Mouse (Mus musculus): ENCODE measurements around the gene Tmem210.

Tmem210 gene

GRCm38 (mm10) chr2:25298046-25298445 is 10.1 kb downstream of the Tmem210 start:
- DNase-seq (ENCODE audit: low read depth, low spot score): no peak
- no peaks in the 10 kb centered on the region for H3K36me3 ChIP-seq (ENCODE audit: control insufficient read depth, insufficient read depth, low read length, poor library complexity, severe bottlenecking)
- H3K27me3 ChIP-seq (ENCODE audit: control insufficient read depth, insufficient read depth, low read length, poor library complexity, severe bottlenecking): no peaks in the 10 kb centered on the region

GRCm38 (mm10) chr2:25303452-25303851 is 15.5 kb downstream of the Tmem210 start:
- Histone ChIP-seq H3K27me3 (ENCODE audit: control insufficient read depth, insufficient read depth, low read length, poor library complexity, severe bottlenecking) (no peaks in the 10 kb centered on the region), H3K36me3 (ENCODE audit: control insufficient read depth, insufficient read depth, low read length, poor library complexity, severe bottlenecking) (no peaks in the 10 kb centered on the region)
- DNase-seq (ENCODE audit: low read depth, low spot score): no peak

DNA sequence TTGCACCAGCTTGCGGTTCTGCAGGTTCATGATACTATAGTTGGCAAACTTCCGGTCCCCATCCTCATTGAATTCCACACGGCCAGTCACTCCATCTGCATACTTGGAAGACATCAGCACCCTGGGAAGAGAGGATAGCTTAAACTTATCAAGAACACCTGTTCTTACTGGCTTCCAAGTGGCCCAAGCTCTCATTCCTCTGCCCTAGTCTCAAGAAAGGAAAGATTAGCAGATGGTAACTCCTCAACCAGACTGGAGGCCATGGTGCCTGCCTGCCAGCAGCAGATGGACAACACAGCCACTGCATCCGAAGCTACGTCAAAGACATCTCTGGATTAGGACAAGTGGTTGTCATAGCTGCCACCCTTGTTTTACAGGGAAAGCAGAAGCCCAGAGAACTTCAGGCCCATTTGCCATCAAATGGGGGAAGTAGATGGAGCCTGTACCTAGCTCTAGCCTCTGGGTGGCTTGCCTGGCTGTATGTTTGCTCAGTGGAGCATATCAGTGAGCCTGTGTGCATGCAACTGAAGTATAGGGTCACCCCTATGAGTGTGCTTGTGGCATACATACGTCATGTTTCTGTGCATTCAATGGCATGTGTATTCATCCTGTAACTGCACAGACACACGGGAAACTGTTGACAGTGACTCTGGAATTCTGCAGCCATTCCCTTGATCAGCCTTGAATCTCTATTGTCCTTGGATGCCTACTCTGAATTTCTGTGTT is 16.1 kb downstream of the Tmem210 start:
- peak; percentile 33 for DNase-seq (ENCODE audit: low read depth, low spot score)
- Histone ChIP-seq H3K27me3 (ENCODE audit: control insufficient read depth, insufficient read depth, low read length, poor library complexity, severe bottlenecking) (no peaks in the 10 kb centered on the region), H3K36me3 (ENCODE audit: control insufficient read depth, insufficient read depth, low read length, poor library complexity, severe bottlenecking) (no peaks in the 10 kb centered on the region)

DNA sequence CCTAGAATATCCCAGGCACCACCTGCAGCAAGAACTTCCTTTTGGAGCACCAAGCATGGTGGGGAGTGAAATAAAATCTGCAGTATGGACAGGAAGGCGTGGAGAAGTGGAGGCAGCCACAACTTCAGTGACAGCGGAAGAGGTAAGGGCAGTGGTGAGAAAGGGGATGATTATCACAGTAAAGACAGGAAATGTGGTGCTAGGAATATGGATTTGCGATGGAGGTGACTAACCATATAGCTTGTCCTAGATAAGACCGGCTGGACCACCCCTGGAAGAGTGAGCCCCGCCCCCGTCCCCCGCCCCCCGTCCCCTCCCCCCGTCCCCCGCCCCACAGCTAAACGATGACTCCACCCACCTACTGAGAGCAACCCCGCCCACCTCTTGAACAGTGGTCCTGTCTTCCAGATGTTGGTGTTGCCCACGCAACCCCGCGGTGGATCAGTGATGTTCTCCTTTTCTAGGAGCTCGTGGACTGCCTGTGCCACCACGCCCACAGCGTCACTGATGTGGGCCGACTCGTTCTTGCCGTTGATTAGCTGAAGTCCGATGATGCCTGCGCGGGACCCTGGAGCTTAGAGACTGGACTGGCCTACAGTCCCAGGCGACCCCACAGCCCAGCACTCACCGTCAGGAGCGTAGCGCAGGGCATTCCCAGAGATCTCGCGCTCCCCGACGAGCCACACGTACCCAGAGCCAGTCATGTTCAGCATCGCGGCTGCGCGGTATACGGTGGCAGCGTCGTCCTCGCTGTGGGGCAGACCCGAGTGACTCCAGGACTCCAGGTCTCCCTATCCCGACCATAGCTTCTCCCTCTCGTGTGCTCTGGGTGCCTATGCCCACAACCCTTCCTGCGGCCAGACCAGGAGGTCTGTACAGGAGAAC is 17.0 kb downstream of the Tmem210 start:
- H3K27me3 ChIP-seq (ENCODE audit: control insufficient read depth, insufficient read depth, low read length, poor library complexity, severe bottlenecking): no peaks in the 10 kb centered on the region
- H3K36me3 ChIP-seq (ENCODE audit: control insufficient read depth, insufficient read depth, low read length, poor library complexity, severe bottlenecking): no peaks in the 10 kb centered on the region
- peak; percentile 60 for DNase-seq (ENCODE audit: low read depth, low spot score)

DNA sequence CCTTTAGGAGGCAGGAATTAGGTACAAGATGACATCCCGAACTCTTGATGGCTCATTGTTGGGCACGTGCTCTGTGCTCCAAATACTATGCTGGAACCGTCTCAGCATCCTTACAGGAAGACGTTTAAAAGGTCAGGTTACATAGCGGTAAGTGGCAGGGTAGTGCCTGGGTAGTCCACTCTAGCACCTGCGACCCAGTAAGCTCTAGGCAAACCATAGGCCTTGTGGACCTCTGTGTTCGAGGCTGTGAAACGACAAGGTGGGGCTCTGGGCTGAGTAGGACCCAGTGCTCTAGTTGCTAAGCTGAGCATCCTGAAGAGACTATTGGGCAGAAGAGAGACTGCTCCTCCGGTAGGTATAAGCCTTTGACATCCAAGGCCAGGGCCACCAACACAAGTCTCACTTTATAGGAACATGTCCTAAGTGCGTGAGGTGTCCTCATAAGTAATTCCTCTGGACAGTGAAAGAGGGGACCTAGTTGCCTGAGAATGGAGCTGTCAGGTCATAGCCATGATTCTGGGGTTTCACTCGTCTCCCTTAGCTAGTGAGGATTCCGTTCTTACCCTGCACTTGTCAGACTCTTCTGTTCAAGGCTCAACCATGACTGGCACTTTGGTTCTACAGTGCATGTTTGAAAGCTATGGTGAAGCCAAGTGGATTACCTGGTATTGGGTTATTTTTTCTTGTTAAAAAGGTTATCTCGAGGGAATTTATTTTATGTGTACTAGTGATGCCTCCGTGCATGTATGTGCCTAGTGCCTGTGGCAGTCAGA is 17.8 kb downstream of the Tmem210 start:
- no peaks in the 10 kb centered on the region for H3K36me3 ChIP-seq (ENCODE audit: control insufficient read depth, insufficient read depth, low read length, poor library complexity, severe bottlenecking)
- no peaks in the 10 kb centered on the region for H3K27me3 ChIP-seq (ENCODE audit: control insufficient read depth, insufficient read depth, low read length, poor library complexity, severe bottlenecking)
- DNase-seq (ENCODE audit: low read depth, low spot score): no peak

- H3K27me3 ChIP-seq (ENCODE audit: control insufficient read depth, insufficient read depth, low read length, poor library complexity, severe bottlenecking): no peaks in the 10 kb centered on the region
- H3K36me3 ChIP-seq (ENCODE audit: control insufficient read depth, insufficient read depth, low read length, poor library complexity, severe bottlenecking): no peaks in the 10 kb centered on the region
- DNase-seq (ENCODE audit: low read depth, low spot score): no peak
Observed at GRCm38 (mm10) chr2:25310180-25310579, 22.2 kb downstream of the Tmem210 start.

DNA sequence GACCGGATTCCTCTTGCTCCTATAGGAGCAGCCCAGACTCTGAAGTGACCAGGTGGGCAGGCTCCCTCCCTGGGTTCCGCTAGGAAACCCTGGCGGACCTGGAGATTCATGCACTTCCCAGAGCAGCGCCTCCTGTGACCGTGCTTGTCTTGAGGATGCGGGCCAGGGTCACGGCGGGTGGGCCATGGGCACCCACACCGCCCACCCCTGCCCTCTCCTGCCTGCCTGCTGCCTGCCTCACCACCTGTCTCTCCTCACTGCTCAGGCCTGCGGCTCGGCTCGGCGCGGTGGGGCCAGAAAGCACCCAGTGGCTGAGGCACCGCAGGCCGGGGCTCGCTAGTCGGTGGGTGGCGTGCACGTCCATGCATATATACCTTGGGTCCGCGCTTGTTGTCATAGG is 23.0 kb downstream of the Tmem210 start:
- H3K36me3 ChIP-seq (ENCODE audit: control insufficient read depth, insufficient read depth, low read length, poor library complexity, severe bottlenecking): no peaks in the 10 kb centered on the region
- H3K27me3 ChIP-seq (ENCODE audit: control insufficient read depth, insufficient read depth, low read length, poor library complexity, severe bottlenecking): no peaks in the 10 kb centered on the region
- DNase-seq (ENCODE audit: low read depth, low spot score): no peak

GRCm38 (mm10) chr2:25311491-25311891 is 23.5 kb downstream of the Tmem210 start:
- Histone ChIP-seq H3K36me3 (ENCODE audit: control insufficient read depth, insufficient read depth, low read length, poor library complexity, severe bottlenecking) (no peaks in the 10 kb centered on the region), H3K27me3 (ENCODE audit: control insufficient read depth, insufficient read depth, low read length, poor library complexity, severe bottlenecking) (no peaks in the 10 kb centered on the region)
- no peak for DNase-seq (ENCODE audit: low read depth, low spot score)

DNA sequence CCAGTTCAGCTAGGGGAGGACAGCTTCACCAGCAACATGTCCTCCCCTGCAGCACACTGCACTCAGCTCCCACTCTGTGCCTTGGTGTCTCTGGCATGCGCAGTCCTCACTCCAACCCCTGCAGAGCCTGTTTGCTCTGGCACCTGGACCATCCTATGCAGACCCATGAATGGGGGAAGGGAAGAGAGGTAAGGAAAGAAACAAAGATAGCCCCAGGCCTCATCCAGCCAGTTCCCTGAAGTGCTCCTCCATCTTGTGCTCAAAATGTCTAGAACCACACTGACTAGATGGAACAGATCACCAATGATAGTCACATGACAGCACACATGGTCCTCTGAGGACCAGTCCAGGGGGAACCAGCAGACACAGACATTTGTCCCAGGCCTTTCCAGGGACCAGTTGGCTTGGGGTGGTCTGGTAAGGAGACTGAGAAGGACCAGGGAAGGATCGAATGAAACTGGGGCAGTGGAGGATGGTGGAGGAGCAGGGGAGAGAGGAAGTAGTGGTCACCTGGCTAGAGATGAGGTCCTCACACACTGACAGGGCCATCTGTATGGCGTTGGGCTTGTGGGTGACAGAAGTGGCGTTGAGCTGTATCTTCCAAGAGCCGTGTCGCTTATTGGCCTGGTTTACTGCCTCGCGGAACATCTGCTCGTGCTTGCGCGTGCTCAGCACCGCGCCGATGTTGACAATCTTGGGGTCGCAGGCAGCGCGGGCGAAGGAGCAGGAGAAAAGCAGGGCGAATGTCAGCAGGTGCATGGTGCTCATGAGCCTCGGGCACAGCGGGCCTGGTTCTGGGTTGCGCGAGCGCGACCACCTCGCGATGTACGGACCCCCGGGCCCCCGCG is 30.4 kb downstream of the Tmem210 start:
- no peaks in the 10 kb centered on the region for H3K27me3 ChIP-seq (ENCODE audit: control insufficient read depth, insufficient read depth, low read length, poor library complexity, severe bottlenecking)
- no peaks in the 10 kb centered on the region for H3K36me3 ChIP-seq (ENCODE audit: control insufficient read depth, insufficient read depth, low read length, poor library complexity, severe bottlenecking)
- DNase-seq (ENCODE audit: low read depth, low spot score): peak; percentile 17

DNA sequence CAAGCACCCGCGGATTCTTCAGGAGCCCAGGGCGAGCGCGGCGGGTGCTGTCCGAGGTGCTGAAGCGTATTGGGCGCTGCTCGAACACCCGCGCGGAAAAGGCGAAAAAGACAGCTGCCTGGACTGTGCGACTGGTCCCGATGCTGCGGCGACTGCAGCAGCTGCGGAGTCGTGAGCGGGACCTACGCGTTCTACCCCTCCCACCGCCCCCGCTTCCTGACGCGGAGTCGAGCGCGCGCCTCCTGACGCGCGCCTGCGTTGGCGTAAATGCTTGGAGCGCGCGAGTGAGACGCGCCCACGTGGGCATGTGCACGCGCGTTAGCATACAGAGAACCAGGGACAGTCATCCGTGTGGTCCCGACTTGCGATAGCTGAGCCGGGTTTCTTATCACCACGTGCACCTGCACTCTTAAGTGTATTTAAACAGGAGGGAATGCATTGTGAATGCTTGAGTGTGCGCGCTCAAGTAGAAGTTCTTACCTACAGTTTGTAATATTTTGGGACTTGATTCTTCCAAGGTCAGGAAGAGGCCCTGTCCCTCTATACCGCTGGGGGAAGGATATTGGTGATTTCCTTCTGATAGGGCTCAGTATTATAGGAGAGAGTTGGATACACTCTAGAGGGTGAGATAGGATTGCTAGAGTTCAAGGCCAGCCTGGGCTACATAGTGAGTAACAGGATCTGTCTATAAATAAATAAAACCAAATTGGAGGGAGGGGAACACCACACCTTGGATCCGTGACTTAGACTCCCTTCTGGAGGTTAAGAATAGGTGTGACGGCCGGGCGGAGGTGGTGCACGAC is 31.2 kb downstream of the Tmem210 start, which contains the start of gene Grin1:
Gene Grin1 (minus strand): TSS at position 217 of the 803 bp plus-strand sequence.
- Histone ChIP-seq H3K36me3 (ENCODE audit: control insufficient read depth, insufficient read depth, low read length, poor library complexity, severe bottlenecking) (no peaks in the 10 kb centered on the region), H3K27me3 (ENCODE audit: control insufficient read depth, insufficient read depth, low read length, poor library complexity, severe bottlenecking) (no peaks in the 10 kb centered on the region)
- DNase-seq (ENCODE audit: low read depth, low spot score): peak; percentile 69

DNA sequence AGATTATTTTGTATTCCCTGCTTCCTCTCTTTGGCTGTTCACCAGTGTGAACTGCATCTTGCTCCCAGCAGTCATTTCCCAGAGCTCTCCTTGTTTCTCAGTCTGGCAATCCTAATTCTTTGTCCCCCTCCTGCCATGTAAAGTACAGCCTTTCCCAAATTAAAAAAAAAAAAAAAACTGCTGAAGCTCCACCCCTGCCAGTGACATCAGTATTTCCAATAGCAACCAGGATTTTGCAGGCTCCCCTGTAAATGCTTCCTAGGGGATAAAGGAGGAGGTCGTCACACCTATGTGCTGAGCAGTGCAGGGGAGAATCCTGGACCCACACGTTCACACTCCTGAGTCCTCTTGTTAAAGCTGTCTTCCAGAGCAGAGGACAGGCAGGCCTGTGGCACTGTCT is 32.1 kb downstream of the Tmem210 start:
- Histone ChIP-seq H3K27me3 (ENCODE audit: control insufficient read depth, insufficient read depth, low read length, poor library complexity, severe bottlenecking) (no peaks in the 10 kb centered on the region), H3K36me3 (ENCODE audit: control insufficient read depth, insufficient read depth, low read length, poor library complexity, severe bottlenecking) (no peaks in the 10 kb centered on the region)
- no peak for DNase-seq (ENCODE audit: low read depth, low spot score)

DNA sequence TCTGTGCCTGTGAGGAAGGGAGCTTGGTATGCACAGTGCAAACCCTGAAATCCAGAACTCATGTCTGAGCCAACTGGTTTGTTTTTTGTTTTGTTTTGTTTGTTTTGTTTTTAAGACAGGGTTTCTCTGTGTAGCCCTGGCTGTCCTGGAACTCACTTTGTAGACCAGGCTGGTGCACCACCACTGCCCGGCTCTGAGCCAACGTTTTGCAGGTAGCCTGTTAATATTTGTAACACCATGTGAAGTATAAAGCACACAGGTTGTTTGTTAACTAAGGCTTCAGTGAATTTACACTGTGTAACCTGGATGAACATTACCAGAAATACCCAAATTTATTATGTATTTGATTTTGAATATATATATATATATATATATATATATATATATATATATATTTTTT is 38.1 kb downstream of the Tmem210 start:
- Histone ChIP-seq H3K27me3 (ENCODE audit: control insufficient read depth, insufficient read depth, low read length, poor library complexity, severe bottlenecking) (no peaks in the 10 kb centered on the region), H3K36me3 (ENCODE audit: control insufficient read depth, insufficient read depth, low read length, poor library complexity, severe bottlenecking) (no peaks in the 10 kb centered on the region)
- no peak for DNase-seq (ENCODE audit: low read depth, low spot score)

DNA sequence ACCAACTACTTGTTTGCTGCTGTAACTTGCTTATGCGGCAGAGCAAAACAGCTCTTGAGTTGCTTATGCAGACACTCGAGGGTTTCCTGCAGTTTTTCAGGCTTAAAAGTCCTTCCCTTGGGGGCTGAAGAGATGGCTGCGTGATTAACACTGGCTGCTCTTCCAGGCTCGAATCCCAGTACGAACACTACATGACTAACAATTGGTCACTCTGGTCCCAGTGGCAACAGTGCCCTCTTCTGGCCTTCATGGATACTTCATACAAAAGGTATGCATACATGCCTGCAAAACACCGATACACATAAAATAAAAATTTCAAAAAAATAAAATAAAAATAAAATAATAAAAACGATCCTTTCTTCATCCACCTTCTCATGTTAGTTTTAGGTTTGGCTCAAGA is 40.5 kb downstream of the Tmem210 start:
- Histone ChIP-seq H3K36me3 (ENCODE audit: control insufficient read depth, insufficient read depth, low read length, poor library complexity, severe bottlenecking) (no peaks in the 10 kb centered on the region), H3K27me3 (ENCODE audit: control insufficient read depth, insufficient read depth, low read length, poor library complexity, severe bottlenecking) (no peaks in the 10 kb centered on the region)
- peak; percentile 38 for DNase-seq (ENCODE audit: low read depth, low spot score)

Data from splenic B cell, adult 2 months (primary cell).